Mouse (Mus musculus): ENCODE data around the gene Nop9. TPM values are rescaled to one million over a fixed set of nuclear protein-coding genes. Genes with fewer than 3 reads are reported as not detected.

The Nop9 gene
- total RNA-seq, 2 experiments from 2014 or later, result 17.1 to 18.9 TPM

DNA sequence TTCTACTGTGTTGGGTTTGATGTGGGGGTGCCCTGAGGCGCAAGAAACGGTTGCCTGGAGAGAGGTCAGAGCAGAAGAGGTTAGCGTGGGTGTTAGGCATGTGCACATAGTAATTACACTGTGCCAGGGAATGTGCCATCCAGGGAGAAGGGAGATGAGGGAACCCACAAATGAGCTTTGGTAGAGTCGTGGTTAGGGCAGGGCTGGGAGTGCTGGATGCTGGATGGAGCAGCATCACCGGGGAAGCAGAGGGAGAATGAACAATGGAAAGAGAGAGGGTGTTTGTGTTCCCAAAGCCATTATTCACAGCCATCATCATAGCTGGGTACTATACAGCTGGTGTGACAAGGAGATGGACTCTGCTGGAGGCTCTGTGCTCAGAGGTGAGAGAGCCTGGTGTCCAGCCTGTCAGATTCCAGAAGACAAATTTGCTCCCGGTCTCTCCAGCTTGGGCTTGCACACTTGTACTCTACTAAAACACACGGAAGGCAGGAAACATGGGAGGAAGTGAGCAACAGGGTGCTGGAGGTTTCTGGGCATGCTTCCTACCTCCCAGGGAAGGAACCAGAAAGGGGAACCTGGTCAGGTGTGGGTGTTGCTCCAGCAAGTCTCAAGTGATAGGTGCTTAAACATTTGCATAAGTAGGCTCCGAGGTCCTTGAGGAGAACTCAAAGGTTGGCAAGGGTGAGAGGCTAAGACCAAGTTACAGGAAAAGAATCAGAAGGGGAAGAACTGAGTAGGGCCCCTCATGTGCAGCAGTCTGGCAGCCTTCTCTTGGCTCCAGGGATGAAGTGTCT lies 17.4 kb upstream of the Nop9 start:
- no peak for DNase-seq

DNA sequence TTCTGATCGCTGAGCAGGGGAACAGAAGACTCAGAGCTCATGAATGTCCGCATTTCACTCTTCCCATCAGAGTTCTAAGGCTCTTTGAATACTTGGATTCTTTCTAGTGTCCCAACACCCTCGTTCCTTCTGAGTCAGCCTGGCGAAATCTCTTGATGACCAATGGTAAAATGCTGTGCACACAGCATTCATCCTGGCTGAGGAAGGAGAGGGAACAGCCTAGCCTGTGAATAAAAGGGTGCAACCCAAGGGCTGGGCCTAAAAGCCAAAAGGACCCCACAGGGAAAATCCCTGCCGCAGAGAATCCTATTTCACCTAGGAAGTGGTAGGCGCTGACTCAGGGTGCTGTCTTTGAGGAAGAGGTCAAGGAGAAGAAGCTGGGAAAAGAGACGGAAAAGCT lies 15.4 kb upstream of the Nop9 start:
- DNase-seq, result no peak

DNA sequence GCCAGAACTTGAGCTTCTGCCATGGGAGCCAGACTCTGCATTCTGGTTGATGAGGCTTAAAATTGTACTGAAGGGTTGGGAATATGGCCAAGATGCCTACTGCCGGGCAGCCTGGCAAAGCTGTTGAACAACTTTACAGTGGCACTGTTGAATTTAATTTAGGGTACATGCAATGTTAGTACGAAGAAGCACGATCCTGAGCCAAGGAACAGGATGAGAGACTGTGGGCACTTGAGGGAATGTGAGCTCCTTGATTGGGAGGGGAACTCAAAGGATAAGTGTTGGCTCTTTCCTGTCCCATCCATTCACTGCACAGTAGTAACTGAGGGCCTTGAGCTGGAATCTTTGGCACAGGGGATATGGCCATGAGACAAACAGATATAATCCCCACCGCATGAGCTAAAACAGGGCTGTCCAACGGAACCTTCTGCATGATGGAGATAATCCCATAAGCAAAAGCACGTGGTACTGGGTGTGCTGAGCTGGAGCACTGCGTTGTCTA lies 14.9 kb upstream of the Nop9 start:
- no peak for DNase-seq

DNA sequence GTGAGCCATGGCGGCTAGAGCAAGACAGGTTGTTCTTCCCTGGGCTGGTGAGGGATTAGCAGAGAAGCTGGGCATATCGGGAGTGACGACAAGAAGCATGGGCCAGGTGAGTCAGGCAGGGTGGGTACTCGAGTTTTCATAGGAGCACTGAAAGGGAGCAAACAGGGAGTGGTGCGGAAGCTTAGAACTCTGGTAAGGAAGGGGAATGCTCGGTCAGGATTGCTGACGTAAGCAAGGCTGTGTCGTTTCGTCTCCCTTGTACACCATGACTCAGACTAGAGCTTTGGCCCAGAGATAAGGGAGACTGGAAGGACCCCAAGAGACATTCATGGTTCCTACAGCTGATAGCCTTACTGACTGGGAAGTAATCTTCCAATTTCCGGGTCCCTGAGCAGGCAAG lies 11.6 kb upstream of the Nop9 start:
- DNase-seq, result no peak

DNA sequence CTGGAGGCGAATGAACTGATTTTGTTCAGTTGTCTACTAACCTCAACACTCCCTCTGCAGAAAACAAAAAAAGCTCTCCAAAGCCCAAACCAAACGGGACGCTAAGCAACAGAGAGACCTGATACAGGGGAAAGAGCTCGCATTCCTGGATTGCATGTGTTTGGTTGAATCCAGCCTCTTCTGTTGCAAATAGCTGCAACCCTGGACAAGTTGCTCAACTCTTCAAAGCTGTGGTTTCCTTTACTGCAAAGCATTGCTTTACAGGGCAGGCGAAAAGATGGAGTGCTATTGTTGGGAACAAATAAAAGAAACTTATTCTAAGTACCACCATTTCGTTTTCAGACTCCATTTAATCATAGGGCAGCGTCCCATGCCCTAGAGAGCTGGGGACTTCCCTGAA lies 10.6 kb upstream of the Nop9 start:
- no peak for DNase-seq

- no peak for DNase-seq
Measured at GRCm38 (mm10) chr14:55735334-55735733, 10.2 kb upstream of the Nop9 start.

DNA sequence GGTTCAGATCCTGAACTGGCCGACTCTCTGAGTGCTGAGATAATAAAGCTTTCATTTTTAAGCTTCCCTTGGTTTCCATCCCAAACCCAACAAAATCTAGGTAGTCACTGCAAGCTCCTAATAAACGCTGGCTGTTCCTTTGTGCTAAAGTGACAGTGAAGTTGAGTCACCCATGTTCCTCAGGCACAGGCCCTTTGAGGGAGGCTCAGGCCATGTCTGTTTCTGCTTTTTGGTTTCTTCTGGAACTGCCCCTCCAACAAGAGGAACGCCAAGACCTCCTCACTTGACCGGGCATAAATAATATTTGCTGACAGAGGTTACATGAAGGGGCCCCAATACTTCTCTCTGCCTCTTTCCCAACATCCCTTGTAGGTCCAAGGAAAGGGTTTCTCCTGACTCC lies 9.7 kb upstream of the Nop9 start:
- no peak for DNase-seq

- DNase-seq, result no peak
Measured at GRCm38 (mm10) chr14:55737086-55737687, 8.3 kb upstream of the Nop9 start.

GRCm38 (mm10) chr14:55743711-55744110 lies 1.8 kb upstream of the Nop9 start:
- DNase-seq, result peak; percentile 93

DNA sequence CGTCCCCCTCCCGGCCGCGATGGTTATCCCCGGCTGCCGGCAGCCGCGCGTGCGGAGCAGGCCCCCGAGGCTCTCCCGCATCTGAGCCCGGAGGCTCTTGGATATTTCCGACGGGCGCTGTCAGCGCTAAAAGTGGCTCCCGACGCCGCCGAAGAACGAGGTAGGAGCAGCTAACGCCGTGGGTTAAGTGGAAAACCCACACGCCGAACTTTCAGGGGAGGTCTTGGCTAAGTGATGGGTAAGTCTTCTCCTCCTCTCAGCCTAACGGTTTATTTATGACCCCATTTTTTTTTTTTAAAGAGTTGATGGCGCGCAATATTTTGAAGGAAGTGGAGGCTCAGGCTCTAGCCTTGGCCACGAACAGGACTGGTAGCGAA lies 356 bp downstream of the Nop9 start:
- no peak for DNase-seq

DNA sequence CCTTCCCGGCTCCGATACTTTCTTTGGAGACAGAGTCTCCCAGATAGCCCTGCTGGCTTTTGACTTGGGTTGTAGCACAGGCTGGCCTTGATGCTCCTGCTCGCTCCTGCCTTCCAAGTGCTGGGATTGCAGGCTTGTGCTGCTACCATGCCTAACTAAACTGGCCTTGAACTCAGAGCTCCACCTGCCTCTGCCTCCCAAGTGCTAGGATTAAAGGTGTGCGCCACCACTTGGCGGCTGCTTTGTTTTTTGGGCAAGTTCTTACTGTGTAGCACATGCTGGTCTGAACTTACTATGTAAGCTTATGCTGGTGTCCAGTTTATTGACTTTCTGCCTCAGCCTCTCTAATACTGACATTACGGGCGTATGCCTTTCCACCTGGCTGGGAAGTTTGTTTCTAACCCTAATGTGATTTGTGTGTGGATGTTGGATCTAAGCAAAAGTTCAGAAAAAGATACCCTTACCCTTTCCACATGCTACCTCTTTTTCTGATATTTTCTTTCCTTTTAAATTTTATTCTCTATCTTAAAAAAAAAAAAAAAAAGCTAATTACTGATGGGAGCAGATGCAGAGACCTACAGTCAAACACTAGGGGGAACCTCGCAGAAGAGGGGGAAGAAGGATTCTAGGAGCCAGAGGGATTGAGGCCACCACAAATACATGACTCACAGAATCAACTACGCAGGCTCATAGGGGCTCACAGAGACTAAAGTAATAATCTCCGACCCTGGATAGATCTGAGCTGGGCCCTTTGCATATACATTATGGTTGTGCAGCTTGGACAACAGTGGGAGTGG lies 1.8 kb downstream of the Nop9 start:
- DNase-seq, result no peak

DNA sequence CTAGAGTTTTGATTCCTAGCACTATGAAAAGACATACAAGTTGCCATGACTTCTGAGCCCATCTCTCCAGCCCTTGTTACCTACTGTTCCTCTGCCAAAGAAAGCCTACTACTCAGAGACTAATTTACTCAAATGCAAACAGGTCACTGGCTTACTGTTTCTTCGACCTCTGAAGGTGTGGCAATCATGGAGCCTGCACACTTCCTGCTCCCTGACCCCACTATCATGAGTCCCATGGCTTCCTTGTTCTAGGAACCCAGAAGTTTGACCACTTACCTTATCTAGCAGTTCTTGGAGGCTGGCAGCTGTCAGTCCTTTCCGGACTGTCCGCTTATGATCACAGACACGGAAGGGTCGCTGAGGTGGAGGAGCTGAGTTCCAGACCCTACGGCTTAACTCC lies 12.1 kb downstream of the Nop9 start:
- no peak for DNase-seq

- DNase-seq, result peak; percentile 60
Measured at GRCm38 (mm10) chr14:55758363-55758784, 12.9 kb downstream of the Nop9 start, which contains the start of gene Cideb. Gene Cideb, minus strand, starts transcription at chr14:55758458.

- peak; percentile 91 for DNase-seq
Measured at GRCm38 (mm10) chr14:55760156-55760555, 14.7 kb downstream of the Nop9 start.

GRCm38 (mm10) chr14:55761163-55761562 lies 15.7 kb downstream of the Nop9 start, which contains the start of gene Ltb4r2:
Gene Ltb4r2, plus strand, starts transcription at chr14:55761428.
- DNase-seq, result no peak

GRCm38 (mm10) chr14:55762001-55762821 lies 16.7 kb downstream of the Nop9 start:
- DNase-seq, result peak; percentile 63

DNA sequence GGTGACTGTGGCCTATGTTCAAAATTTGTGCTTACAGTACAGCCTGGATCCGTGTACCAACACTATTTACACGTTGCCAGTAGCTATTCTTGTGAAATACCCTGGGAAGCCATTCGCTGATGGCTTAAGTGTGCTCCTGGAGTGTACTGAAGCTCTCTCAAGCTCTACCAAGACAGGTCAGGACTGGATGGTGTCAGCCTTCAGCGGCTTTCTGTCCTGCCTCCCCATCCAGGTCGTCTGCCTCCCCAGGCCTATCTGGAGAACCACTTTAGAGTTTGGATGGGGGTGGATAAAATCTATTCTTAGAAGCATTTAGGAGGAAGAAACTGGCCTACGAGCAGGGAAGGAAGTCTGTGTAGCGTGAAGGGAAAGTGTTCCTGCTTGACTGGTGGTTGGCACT lies 17.7 kb downstream of the Nop9 start:
- no peak for DNase-seq

DNA sequence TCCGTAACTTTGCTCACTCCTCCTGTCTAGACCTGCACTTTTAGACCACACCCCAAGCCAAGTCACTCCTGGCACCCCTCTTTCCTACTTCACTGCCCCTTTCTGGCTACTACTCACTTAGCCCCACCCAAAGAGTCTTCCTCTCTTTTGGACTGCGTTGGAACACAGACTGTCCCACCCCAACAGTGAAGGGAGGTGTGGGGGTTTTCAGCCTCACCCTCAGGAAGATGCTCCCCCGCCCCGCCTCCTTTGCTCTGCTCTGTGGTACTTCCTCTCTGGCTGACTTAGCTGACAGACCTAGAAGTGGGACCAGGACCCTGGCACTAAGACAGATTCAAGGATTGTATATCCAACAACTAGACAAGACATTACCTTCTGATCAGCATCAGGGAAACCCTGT lies 20.2 kb downstream of the Nop9 start, which contains the start of gene Ltb4r1:
Ltb4r1 (plus strand) TSS at position 267 of the 400 bp plus-strand sequence.
- no peak for DNase-seq

DNA sequence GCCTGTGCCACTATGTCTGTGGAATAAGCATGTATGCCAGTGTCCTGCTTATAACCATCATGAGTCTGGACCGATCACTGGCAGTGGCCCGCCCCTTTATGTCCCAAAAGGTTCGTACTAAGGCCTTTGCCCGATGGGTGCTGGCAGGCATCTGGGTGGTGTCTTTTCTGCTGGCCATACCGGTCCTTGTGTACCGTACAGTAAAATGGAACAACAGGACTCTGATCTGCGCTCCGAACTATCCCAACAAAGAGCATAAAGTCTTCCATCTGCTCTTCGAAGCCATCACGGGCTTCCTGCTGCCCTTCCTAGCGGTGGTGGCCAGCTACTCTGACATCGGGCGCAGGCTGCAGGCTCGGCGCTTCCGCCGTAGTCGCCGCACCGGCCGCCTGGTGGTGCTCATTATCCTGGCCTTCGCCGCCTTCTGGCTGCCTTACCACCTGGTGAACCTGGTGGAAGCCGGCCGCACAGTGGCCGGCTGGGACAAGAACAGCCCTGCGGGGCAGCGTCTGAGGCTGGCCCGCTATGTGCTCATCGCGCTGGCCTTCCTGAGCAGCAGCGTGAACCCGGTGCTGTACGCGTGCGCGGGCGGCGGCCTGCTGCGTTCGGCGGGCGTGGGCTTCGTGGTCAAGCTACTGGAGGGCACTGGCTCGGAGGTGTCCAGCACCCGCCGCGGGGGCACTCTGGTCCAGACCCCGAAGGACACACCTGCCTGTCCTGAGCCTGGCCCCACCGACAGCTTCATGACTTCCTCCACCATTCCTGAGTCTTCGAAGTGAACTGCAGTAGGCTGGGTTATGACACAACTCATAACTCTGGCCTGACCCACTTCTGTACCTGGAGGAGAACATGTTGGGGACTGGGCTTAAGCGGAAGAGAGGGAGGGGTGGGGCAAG lies 22.3 kb downstream of the Nop9 start:
- DNase-seq, result peak; percentile 69

GRCm38 (mm10) chr14:55768555-55768954 lies 23.1 kb downstream of the Nop9 start:
- DNase-seq, result no peak
